Mouse (Mus musculus) lung, adult 2 months (tissue): Measurements from ENCODE around the gene Per3.

ENCODE experiments used
- CTCF ChIP-seq: fragments of 200-500 bp; IDR thresholded peaks from 2 replicates; pipeline ENCODE4 v1.5.1; 2011; ENCODE audit warnings: mild to moderate bottlenecking, low read length, control low read depth; ENCODE audit not compliant: insufficient read depth
- POLR2A ChIP-seq: fragments of 200-500 bp; IDR thresholded peaks from 2 replicates; pipeline ENCODE4 v1.6.1; 2011; ENCODE audit warnings: low read depth, mild to moderate bottlenecking, control low read depth, low read length, borderline replicate concordance; ENCODE audit errors: extremely low read depth

DNA sequence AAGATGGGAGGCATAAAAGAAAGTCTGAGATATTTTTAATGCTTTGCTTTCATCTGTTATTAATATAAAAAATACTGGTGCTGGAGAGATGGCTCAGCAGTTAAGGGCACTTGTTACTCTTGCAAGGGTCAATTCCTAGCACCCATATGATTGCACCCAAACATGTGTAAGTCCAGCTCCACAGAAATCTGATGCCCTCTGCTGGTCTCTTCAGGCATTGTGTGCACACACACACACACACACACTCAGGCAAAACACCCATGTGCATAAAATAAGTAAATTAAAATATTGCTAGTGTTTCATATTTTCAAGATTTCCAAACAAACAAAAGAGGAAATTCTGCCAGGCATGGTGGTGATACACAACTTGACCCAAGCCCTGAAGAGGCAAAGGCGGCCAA lies 42.9 kb upstream of the Per3 start:
- no peak for TF ChIP-seq CTCF
- no peak for TF ChIP-seq POLR2A
